Mouse (Mus musculus) spleen, postnatal 14 days (tissue): ENCODE results near the gene Olfr175-ps1.

Experiments
- DNase-seq, 2 experiments: peaks; one replicate each; pipeline ENCODE4 v3.0.0; 2021 to 2022; ENCODE audit warnings: low spot score in 2 of 2

Olfr175-ps1 gene

DNA sequence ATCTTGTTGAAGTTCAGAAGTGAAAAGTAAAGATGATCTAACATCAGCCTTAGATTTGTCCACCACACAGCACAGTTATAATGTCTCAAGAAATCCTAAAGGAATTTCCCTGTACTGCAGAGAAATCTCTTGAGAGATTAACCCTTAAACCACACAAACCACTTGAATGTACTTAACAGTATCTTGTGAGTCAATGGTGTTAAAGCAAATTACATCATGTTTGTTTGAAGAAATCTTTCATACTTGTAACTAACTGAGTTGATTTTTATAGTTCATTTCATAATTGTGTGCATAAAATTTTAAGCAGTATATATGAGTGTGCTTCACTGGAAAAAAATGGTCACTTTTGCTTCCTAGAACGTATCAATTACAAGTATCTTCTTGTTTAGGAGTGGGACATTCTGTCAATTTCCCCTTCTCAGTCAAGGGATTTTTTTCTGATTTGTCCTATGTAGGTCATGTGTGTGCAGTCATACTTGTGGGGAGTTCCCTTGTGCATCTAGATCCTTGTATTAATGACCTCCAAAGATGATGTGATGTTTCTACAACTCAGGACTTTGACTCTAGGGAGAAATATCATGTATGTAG lies at the start of gene Olfr175-ps1:
Gene Olfr175-ps1, minus strand, starts transcription at position 51 of the 588 bp plus-strand sequence.
- no peak for DNase-seq

DNA sequence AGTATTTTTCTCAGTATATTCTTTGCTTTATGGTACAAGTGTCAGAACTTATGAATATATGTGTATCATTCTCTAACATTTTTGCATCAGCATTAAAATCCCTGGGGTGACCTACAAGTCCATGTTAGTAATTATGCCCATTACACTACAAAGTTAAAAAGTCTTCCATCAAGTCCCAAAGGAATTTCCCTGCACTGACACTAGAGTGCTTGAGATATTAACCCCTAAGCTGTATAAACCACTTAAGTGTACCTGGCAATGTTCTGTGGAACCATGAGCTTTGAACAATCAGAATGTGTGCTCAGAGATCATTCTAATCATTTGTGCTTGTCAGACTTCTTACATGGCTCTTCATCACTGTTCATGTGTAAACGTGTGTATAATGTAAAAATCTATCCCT lies 48.1 kb upstream of the Olfr175-ps1 start, which contains the start of gene Olfr177:
Gene Olfr177, minus strand, starts transcription at position 101 of the 400 bp plus-strand sequence.
- no peak for DNase-seq

DNA sequence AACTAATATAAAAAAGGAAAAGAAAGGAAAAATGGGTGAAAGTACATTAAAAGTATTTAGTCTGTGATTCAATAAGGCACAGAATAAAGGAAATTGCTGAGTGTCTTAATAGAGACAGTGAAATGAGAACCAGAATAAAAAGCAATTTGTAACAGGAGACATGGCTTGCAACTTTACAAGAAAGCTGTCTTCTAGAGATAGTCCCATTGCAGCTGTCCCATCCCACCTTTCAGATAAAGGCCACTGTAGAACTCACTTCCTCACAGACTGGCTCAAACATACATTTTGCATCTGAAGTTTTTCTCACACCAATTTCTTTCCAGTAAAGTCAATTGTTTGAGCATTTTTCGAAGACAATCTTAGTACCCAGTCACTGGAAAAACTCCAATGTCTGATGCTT lies 34.9 kb upstream of the Olfr175-ps1 start:
- DNase-seq, result no peak

DNA sequence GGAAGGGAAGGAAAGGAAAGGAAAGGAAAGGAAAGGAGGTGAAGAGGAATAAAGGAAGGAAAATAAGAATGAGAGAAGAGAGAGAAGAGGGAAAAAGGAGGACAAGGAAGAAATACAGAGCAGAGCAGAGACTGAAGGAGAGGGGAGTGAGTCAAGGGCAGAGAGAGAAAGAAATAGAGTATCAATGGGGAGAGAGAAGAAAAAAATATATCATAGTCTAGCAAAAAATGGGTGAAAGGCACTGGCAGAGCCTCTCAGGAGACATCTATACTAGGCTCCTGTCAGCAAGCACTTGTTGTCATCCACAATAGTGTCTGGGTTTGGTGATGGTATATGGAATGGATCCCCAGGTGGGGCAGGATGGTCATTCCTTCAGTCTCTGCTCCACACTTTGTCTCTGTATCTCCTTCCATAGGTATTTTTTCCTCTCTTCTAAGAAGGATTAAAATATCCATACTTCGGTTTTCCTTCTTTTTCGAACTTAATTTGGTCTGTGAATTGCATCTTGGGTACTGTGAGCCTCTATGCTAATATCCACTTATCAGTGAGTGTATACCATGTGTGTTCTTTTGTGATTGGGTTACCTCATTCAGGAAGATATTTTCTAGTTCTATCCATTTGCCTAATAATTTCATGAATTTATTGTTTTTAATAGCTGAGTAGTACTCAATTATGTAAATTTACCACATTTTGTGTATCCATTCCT lies 33.6 kb upstream of the Olfr175-ps1 start:
- DNase-seq, result no peak

DNA sequence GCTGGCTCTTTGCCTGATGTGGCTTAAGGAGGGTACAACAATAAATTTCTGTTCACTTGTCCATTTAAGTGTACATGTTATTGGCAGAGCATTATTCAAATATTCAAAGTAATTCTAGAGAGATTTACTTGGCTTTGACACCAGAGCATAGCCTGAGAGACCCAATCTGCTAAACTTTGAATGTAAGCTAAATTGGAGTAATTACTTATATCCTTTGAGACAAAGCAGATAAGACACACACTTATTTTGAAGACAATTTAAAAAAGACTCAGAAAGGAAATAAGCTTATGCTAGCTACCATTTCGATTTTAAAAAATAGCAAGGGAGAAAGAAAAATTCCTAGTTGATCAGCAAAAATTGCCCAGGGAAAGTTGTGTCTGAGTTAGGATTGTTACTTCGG lies 26.4 kb downstream of the Olfr175-ps1 start, which contains the start of gene Olfr173:
Gene Olfr173, minus strand, starts transcription at position 101 of the 400 bp plus-strand sequence.
- DNase-seq, result no peak
